Mouse (Mus musculus) adrenal gland, adult (tissue): ENCODE measurements around the gene Kcnj9.
A peak's percentile ranks its signal among the peaks of the same experiment; 100 is the strongest.

Experiments
- DNase-seq, 2 experiments: peaks; one replicate each; pipeline ENCODE4 v3.0.0; 2022 to 2023; ENCODE audit warnings: low spot score in 1 of 2; ENCODE audit not compliant: inconsistent age in 2 of 2

Gene Kcnj9

DNA sequence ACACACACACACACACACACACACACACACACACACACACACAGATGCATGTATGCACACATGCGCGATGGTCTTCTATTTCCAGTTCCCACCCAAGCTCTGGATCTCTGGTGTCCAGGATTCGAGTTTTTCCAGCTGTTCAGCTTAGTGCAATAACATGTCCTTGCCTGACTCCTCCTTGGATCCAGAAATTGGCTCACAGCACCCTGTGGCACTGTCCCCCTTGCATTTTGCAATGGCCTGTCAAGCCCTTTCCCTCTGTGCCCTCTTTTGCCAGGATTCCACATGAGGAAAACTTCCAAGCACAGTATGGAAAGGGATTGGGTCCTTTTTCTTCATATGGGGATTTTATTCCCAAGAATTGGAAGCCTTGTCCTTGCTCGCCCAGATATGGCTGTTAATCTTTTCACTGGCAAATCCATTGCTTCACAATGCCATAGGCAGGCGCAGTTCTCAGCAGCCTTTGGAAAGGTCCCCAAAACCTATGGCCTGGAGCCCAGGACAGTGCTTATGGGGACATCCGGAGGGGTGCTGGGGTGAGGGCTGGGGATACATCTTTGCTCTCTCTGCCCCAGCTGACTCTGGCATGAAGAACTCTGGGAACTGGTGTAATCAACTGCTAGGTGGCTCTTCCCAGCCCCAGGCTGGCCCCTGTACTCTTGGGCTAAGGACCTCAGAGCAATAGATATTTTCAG, 32.2 kb downstream of the Kcnj9 start:
- DNase-seq: peak in 1 of 2 experiments; percentile 81

DNA sequence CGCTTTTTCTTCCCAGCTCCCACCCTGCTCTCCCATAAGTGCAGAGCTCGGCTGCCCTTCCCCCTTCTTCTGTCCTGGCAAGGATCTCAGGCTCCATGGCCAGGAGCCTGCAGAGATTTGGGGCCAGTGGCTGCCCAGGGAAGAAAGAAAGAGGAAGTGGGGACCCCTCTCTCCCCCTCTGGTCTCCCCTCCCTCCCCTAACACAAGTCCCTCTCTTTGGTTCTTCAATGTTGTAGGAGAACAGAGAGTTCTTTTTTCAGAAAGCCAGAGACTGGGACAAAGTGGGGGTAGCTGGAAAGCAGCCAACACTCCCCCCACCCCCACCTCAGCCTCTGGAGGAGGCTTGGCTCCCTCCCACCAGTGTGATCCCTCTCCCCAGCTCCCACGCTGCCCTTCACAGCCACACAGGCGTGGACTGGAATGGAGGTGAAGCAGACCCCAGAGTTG, 33.3 kb downstream of the Kcnj9 start:
- DNase-seq: peak; percentile 10 to 41

DNA sequence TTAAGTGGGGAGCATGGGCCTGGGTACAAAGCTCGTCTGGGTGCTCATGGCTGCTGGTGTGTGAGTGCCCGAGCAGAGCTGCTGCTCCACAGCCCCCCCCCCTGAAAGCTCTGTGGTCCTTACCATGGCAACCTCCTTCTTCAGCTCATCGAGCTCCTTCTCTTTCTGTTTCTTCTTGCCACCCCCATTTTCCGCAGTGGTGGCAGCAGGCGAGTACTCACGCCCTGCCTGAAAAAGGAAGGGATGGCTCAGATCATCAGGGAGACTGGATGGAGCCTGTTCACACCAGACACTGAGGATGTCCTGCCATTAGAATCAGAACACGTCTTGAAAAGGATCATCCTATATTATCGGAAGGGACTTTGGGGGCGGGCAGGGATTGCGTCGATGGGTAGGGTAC, 35.7 kb downstream of the Kcnj9 start:
- DNase-seq: no peak

DNA sequence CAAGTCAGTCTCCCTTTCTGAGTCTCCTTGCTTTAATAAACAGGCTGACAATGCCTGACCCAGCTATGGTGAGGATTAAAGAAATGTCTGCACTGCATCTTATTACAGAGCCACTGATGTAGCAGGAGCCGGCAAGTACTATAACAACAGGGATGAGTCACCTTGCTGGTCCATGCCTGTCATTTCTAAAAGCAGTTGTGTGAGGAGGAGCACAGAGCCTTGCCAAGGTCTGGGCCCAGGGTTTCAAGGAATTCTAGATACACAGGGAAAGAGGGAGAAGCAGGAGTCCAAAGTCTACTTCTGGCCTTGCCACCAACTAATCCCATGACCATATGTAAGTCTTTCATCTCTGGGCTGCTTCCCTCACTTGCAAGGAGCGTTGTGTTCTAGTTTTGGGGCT, 36.2 kb downstream of the Kcnj9 start:
- DNase-seq: peak in 1 of 2 experiments; percentile 77

DNA sequence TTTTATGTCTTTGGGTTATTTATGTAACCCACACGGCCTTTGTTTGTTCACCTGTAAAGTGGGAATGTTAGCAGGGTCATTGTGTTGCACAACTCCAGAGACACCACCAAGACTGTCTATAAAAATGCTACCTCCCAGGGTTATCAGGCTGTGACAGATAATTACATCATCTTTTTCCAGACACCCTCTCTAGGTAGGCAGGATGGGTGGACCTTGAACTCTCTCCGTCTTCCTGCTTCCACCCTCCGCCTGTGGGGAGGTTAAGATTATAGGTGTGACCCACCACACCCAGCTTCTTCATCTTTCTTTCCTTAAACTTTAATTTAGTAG, 39.5 kb downstream of the Kcnj9 start:
- DNase-seq: peak in 1 of 2 experiments; percentile 70

DNA sequence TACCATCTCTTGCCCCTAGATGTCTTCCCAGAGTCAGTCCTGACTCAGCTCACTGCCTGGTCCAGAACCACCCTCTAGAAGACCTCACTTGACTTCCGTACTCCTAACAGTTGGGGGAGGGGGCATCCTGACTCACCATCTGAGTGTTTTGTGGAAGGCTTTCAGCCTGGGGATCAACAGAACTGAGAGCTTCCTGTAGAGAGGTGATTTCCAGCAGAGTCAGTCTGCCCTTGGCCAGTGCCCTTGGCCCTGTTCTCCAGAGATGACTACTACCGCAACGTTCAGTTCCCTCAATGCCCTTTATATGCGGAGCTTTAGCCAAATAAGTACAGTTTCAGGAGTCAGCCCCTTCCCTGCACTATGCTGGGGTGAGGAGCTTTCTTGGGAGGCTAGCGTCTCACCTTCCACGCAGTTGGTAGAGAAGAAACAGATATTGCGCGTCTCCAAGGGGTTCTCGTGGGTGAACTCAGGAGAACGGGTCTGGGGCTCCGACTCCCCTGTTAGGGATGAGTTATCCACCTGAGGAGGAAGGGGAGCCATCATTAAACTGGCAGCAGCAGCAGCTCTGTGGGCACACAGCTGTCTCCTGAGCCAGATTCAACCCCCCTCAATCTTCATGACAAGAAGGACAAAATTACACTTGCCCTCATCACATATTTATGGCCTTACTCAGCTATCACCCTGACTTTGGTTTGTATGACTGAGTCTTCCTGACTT, 40.1 kb downstream of the Kcnj9 start:
- peak; percentile 75 to 87 for DNase-seq

DNA sequence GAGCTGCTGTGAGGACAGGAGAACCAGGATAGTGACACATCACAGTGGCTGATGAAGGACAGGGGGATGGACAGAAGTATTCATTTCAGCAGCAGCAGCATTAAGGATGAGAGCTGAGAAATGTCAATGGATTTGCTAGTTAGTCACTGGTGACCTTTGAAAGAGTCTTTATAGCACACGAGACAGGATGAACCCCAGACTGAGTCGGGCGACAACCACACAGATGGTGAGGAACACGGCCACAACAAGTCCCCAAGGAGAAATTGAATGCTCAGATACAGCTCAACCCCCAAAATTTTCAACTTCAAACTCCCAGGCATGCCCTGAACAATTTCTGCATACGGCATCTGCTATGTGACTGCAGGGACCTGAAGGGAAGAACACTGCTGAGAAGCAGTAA, 42.4 kb downstream of the Kcnj9 start:
- DNase-seq: peak in 1 of 2 experiments; percentile 62

DNA sequence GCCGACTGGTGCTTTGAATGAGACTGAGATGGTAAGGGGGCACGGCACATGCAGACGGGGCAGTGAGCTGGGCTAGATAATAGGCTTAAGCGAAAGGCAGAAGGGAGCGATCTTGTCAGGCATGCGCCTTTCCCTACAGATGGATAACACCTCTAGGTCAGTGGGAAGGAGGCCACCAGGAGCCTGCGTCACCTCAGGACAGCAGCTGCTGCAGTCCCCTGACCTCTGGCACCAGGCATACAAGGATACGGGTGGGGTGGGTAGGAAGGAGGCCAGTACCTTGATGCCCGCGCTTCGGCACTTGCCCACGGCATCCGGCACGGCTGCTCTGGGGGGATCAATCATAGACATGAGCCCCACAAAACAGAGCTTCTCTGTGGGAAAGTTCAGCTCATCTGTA, 44.9 kb downstream of the Kcnj9 start:
- no peak for DNase-seq

DNA sequence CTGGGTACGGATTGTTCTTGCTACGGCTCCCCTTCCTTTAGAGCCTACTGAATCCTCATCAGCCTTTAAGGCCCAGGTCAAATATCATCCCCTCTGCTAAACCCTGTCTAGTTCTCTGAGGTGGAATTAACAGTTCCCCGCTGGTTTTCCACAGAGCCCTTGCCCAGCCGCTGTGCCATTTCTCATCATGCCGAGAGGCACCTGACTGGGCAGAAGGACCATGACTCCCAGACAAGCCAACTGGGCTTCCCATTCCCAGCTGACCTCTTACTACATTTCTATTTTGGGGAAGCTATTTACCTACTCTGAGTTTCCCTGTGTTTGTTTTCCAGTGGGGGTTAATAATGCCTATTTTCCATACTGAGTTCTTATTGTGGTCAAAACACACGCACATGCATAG, 46.0 kb downstream of the Kcnj9 start:
- DNase-seq: no peak

DNA sequence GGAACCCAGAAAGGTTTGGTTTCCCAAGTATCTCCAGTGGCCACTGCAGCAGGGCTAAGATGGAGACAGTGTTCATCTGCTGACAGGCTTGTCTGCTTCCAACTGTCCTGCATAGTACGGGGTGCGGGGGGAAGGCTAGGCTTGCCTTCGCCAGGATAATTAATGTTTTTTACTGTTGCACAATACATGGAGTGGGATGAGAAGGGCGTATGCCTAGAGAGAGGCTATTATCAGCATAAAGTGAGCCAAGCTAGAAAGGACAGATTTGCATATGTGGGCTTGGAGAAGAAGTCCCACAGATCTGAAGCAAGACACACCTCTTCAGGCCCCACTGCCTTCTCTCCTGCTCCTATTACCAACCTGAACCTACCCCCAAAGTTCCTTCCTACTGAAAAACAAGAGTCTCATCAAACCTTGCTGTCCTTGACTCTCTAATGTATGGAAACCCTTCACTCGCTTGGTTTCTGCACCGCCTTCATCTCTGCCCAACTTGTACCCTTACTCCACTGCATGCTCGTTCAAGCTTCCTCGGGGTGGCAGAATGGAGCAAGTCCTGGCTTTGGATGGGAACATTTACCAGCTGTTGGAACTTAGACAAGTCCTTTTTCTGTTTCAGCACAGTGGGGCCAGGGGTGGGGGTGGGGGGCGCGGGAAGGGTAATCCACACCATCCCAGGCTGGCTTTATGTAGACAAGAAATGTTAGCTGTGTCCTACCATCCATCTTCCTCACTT, 47.4 kb downstream of the Kcnj9 start:
- peak; percentile 58 to 86 for DNase-seq

DNA sequence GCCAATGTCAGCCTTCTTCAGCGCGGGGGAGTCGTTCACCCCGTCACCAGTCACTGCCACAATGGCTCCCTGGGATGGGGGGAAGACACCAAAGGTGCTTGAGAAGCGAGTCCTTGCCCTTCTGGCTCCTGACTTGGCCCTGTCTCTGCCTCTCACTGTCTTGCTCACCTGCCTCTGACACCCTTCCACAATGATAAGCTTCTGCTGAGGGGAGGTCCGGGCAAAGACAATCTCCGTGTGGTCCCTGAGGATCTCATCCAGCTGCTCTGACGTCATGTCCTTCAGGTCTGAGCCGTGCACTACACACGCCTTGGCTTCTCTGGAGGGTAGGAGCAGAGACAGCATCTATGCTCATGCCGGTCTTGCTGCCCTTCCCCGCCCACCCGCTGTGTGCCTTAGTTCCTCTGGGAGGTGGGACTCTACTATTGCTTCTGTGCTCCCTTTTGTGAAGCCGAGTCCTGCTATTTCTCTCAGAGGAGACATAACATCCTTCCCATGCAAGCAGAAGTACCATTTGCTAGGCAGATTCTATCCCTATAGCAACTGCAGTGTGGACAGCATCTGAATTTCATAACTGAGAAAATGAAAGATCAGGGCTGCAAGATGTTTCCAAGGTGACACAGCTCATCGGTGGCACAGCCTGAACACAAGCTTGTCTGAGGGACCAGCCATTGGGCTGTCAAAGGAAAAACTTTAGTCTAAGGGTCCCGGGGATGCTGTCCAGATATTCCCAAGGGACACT, 49.2 kb downstream of the Kcnj9 start:
- peak in 1 of 2 experiments; percentile 49 for DNase-seq

DNA sequence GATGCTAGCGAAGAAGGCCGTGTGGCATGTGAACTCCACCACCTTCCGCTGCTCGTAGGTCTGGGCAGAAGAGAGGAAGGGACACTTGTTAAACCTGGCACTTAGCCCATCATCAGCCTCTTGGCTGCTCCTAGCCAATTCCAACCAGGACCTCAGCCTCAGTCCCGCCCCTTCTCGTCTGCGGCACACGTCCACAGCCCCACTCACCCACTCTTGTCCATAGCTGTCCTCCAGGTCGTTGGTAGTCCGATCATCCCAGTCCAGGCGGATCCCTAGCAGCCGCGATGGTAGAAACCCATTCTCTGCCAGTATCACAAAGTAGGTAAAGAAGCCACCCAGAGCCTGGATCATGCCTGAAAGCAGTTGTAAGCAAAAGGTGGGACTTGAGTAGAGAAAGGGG, 50.8 kb downstream of the Kcnj9 start:
- peak in 1 of 2 experiments; percentile 30 for DNase-seq

DNA sequence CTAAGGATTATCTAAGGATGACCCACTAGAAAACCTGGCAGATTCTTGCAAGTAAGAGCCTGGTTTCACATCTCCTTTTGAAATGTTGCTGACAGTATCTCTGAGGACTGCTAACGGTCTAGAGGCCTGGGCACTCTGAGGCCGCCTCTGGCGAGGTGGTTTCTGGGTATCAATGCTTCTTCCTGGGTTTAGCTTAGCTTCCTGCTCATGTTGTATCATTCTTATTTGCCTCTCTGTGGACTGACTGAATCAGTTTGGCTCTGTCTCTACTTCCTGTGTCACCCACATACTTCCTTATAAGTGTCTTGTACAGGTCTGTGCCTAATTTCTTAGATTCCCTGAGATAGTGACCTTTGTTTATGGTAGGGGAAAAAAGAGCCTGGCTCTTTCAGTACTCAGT, 51.9 kb downstream of the Kcnj9 start:
- DNase-seq: peak in 1 of 2 experiments; percentile 47

DNA sequence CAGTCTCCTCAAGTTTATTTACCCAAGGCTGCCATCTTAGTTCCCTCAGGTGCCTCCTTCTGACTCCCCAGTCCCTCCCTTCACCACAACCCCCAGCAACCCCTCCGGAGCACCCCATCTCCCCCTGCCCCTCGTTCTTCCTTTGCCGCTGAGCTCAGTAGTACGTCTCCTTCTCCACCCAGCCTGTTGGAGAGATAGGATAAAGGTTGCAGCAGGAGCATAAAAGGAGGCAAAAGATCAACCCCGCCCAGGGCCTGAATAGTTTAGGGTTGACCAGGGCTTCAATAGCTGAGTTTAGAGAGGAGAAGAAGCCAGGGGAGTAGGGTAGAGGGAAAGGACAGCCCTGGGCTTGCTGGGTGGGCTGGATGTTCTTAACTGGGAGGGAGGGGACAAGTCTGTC, 54.6 kb downstream of the Kcnj9 start:
- no peak for DNase-seq

DNA sequence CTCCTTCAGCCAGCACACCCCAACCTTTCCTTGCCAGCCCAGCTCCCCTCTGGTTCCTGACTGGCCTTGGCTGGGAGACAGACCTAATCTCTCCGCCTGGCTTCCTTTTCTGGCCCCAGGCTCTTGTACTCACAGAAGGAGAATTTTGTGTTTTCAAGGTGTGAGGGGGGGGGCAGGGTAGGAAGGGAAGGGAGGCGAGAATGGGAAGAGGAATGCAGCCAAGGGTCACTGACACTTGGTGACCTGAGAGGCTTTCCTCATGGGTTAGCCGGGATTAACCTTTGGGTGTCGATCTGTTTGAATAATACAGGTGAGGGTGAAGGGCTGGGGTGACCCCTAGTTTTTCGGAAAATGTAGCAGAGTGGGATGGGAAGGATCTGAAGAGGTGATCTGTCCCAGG, 55.0 kb downstream of the Kcnj9 start:
- no peak for DNase-seq

DNA sequence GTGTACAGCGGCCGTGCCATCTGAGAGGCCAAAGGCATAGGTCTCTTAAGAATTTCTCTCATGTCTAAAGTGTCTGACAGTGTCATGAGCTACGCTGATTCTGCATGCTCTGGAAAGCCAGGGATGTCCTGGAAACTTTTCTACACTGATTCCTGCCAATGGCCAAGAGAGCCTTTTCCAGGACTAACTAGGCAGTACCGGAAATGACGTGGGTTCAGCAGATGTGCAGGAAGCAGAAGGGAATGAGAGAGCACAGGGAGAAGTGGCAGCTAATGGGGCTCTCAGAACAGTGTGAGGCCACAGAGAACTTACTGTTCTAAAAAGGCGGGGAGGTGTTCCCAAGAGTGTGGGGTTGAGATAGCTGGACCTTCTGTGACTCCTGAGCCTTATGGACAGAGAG, 55.7 kb downstream of the Kcnj9 start:
- DNase-seq: no peak

DNA sequence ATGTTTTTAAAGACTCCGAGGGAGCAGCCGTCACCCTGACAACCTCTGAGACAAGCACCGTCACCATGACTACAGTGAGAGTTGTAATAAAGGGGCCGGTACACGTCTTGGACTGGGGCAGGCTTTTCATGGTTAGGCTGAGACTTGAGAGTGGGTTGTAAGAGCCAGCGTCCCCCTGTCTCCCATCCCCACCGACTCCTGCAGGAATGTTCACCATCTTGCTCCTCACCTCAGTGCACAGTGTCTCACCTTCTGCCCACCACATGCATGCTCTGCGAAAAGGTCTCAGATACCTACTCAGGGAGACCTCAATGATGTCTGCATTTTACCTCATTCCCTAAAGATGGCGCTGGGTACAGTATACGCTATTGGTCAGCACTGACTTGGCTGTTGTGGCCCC, 57.4 kb downstream of the Kcnj9 start:
- DNase-seq: no peak

DNA sequence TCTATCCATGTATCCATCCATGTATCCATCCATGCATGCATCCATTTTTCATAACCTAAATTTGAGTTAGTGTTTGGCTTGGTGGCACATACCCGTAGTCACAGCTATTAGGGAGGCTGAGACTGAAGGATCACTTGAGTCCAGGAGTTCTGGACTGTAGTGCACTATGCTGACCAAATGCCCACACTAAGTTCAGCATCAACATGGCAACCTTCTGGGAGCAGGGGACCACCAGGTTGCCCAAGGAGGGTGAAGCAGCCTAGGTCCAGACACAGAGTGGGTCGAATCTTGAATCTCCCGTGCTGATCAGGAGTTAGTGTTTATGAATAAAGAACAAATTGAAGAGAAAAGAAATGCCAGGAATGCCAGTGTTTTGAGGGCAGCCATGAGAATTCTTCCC, 57.9 kb downstream of the Kcnj9 start:
- no peak for DNase-seq
